Comparison of ENCODE assay signal across 41 mouse cellular contexts in genomic region chr13:4144261-4144660, GRCm38 (mm10). TPM values are rescaled to one million over a fixed set of nuclear protein-coding genes. Genes with fewer than 3 reads are reported as not detected.
"Had no signal": no experiment of that assay in that cellular context is flagged by ENCODE, and none has a peak within 500 bp of the region (broad histone marks: within the 10 kb centered on the region; RNA-seq: fewer than 3 reads in every experiment).

No protein-coding gene starts in this region.

- H3K9ac ChIP-seq: heart, embryonic 12.5 days; heart, embryonic 13.5 days; heart, embryonic 15.5 days; hindbrain, embryonic 12.5 days; hindbrain, embryonic 13.5 days; hindbrain, embryonic 14.5 days; hindbrain, embryonic 15.5 days; intestine, embryonic 15.5 days; kidney, embryonic 15.5 days had no signal

- H3K4me3 ChIP-seq: heart, embryonic 10.5 days; heart, embryonic 12.5 days; heart, embryonic 13.5 days; heart, embryonic 15.5 days; hindbrain, embryonic 10.5 days; hindbrain, embryonic 12.5 days; hindbrain, embryonic 13.5 days; hindbrain, embryonic 15.5 days; intestine, embryonic 15.5 days; kidney, embryonic 15.5 days; layer of hippocampus, adult 2 months; left cerebral cortex, adult 2 months had no signal

- H3K4me2 ChIP-seq: heart, embryonic 11.5 days; heart, embryonic 12.5 days; heart, embryonic 13.5 days; heart, embryonic 15.5 days; hindbrain, embryonic 12.5 days; hindbrain, embryonic 13.5 days; hindbrain, embryonic 14.5 days; hindbrain, embryonic 15.5 days; intestine, embryonic 15.5 days; kidney, embryonic 15.5 days had no signal

- H3K27me3 ChIP-seq: heart, embryonic 12.5 days; heart, embryonic 13.5 days; heart, embryonic 15.5 days; hindbrain, embryonic 12.5 days; hindbrain, embryonic 13.5 days; hindbrain, embryonic 15.5 days; intestine, embryonic 15.5 days; kidney, embryonic 15.5 days had no signal

- ATAC-seq: hindbrain, embryonic 16.5 days; hindbrain, postnatal 0 days; inflammation-experienced regulatory T-cells, adult 6 months; intestine, embryonic 15.5 days; intestine, embryonic 16.5 days; intestine, postnatal 0 days had no signal

- DNase-seq: heart, postnatal 10 days; heart, postnatal 14 days; heart, postnatal 36 days; heart, postnatal 4 days; kidney, adult 11 months; kidney, adult 18-20 months; kidney, adult 2 months; kidney, adult 8-10 months; kidney, adult 9 months; kidney, postnatal 10 days; kidney, postnatal 14 days; kidney, postnatal 25 days; kidney, postnatal 36 days; kidney, postnatal 4 days; layer of hippocampus, adult 9-11 months; layer of hippocampus, postnatal 36 days had no signal

- H3K36me3 ChIP-seq: heart, embryonic 10.5 days; heart, embryonic 12.5 days; heart, embryonic 13.5 days; heart, embryonic 15.5 days; hindbrain, embryonic 10.5 days; hindbrain, embryonic 12.5 days; hindbrain, embryonic 13.5 days; hindbrain, embryonic 15.5 days; intestine, embryonic 15.5 days; kidney, embryonic 15.5 days had no signal

- H3K27ac ChIP-seq: heart, embryonic 10.5 days; heart, embryonic 13.5 days; heart, embryonic 15.5 days; hindbrain, embryonic 10.5 days; hindbrain, embryonic 12.5 days; hindbrain, embryonic 13.5 days; hindbrain, embryonic 14.5 days; hindbrain, embryonic 15.5 days; hindbrain, postnatal 0 days; intestine, embryonic 15.5 days; kidney, embryonic 15.5 days; kidney, postnatal 0 days; layer of hippocampus, adult 2 months; left cerebral cortex, adult 2 months had no signal

- H3K4me1 ChIP-seq: heart, embryonic 10.5 days; heart, embryonic 12.5 days; heart, embryonic 13.5 days; heart, embryonic 15.5 days; hindbrain, embryonic 10.5 days; hindbrain, embryonic 12.5 days; hindbrain, embryonic 13.5 days; hindbrain, embryonic 15.5 days; intestine, embryonic 15.5 days; kidney, embryonic 15.5 days had no signal

- H3K9me3 ChIP-seq: heart, embryonic 10.5 days; heart, embryonic 12.5 days; heart, embryonic 13.5 days; heart, embryonic 15.5 days; hindbrain, embryonic 10.5 days; hindbrain, embryonic 12.5 days; hindbrain, embryonic 13.5 days; hindbrain, embryonic 15.5 days; intestine, embryonic 15.5 days; kidney, embryonic 15.5 days had no signal

RNA-seq across cellular contexts. Expression of gene Akr1c18, which starts 6.2 kb away (rescaled TPM):
- total RNA-seq: heart, postnatal 10 days; heart, postnatal 14 days; heart, postnatal 25 days; heart, postnatal 36 days; heart, postnatal 4 days; hematopoietic stem cell, adult 5-6 weeks; hindbrain, postnatal 0 days had no signal
- polyA plus RNA-seq: heart, embryonic 11.5 days; heart, embryonic 12.5 days; heart, embryonic 13.5 days; hindbrain, embryonic 10.5 days; hindbrain, embryonic 11.5 days; hindbrain, embryonic 12.5 days; hindbrain, embryonic 13.5 days; hindbrain, embryonic 14.5 days; hindbrain, embryonic 15.5 days; hindbrain, embryonic 16.5 days; hindbrain, postnatal 0 days; large intestine, adult 2 months had no signal

RNA-seq across cellular contexts. Expression of gene Akr1c13, which starts 46.7 kb away (rescaled TPM):
- total RNA-seq: layer of hippocampus, postnatal 25 days; layer of hippocampus, postnatal 36 days had no signal
